Mouse (Mus musculus): ENCODE data around the gene Pex5. TPM values are rescaled to one million over a fixed set of nuclear protein-coding genes. Genes with fewer than 3 reads are reported as not detected.

Pex5 gene
- polyA plus RNA-seq, 1 experiment from 2014 or later: 28.5 TPM

DNA sequence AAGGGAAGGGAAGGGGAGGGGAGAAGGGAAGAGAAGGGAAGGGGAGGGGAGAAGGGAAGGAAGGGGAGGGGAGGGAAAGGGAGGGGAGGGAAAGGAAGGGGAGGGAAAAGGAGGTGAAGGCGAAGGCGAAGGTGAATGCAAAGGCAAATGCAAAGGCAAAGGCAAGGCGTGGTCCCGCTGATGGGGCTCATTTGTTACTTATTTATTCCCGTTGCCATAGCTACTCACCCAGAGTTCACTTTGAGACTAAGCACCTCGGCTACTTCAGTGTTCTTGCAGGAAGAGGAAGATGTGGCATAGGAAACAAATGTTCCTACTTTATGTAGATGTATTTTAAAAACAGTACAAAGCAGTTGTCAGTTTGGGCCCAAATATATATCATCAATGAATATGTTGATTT, 54.3 kb downstream of the Pex5 start:
- Histone ChIP-seq H3K36me3 (ENCODE audit: insufficient read depth, low read length) (no peaks in the 10 kb centered on the region), H3K4me2 (replicated peaks; ENCODE audit: low read depth, low read length) (no peak overlapping the region), H3K4me3 (ENCODE audit: low read depth, low read length) (no peak overlapping the region), H3K9ac (replicated peaks; ENCODE audit: low read depth) (no peak overlapping the region), H3K27me3 (replicated peaks; ENCODE audit: insufficient read depth, low read length) (no peaks in the 10 kb centered on the region), H3K4me1 (ENCODE audit: insufficient read depth, low read depth, low read length) (no peaks in the 10 kb centered on the region), H3K27ac (ENCODE audit: low read length) (no peak overlapping the region), H3K9me3 (ENCODE audit: low read length) (no peaks in the 10 kb centered on the region)
- no peak for DNase-seq (ENCODE audit: low spot score)
- TF ChIP-seq CTCF (IDR thresholded peaks at IDR 0.05) (no peak), EP300 (IDR thresholded peaks at IDR 0.05) (no peak)
- WGBS: 49% methylated on average over 6 of the region's 6 CpGs
- ATAC-seq: no peak

- DNase-seq (ENCODE audit: low spot score): no peak
- no peaks in the 10 kb centered on the region for H3K36me3 ChIP-seq (ENCODE audit: insufficient read depth, low read length)
- H3K9ac ChIP-seq (replicated peaks; ENCODE audit: low read depth): no peak overlapping the region
- H3K27me3 ChIP-seq (replicated peaks; ENCODE audit: insufficient read depth, low read length): no peaks in the 10 kb centered on the region
- H3K4me1 ChIP-seq (ENCODE audit: insufficient read depth, low read depth, low read length): no peaks in the 10 kb centered on the region
- 76% methylated on average over 6 of the region's 6 CpGs for WGBS
- no peak overlapping the region for H3K4me3 ChIP-seq (ENCODE audit: low read depth, low read length)
- TF ChIP-seq CTCF (IDR thresholded peaks at IDR 0.05) (no peak), EP300 (IDR thresholded peaks at IDR 0.05) (no peak)
- no peaks in the 10 kb centered on the region for H3K9me3 ChIP-seq (ENCODE audit: low read length)
- ATAC-seq: no peak
- no peak overlapping the region for H3K4me2 ChIP-seq (replicated peaks; ENCODE audit: low read depth, low read length)
- no peak overlapping the region for H3K27ac ChIP-seq (ENCODE audit: low read length)
Measured at GRCm38 (mm10) chr6:124358953-124359352, 55.9 kb downstream of the Pex5 start.

- ATAC-seq (no peak), DNase-seq (ENCODE audit: low spot score) (no peak)
- Histone ChIP-seq H3K4me2 (replicated peaks; ENCODE audit: low read depth, low read length) (no peak overlapping the region), H3K36me3 (ENCODE audit: insufficient read depth, low read length) (no peaks in the 10 kb centered on the region), H3K9ac (replicated peaks; ENCODE audit: low read depth) (no peak overlapping the region), H3K4me1 (ENCODE audit: insufficient read depth, low read depth, low read length) (no peaks in the 10 kb centered on the region), H3K4me3 (ENCODE audit: low read depth, low read length) (no peak overlapping the region), H3K27ac (ENCODE audit: low read length) (no peak overlapping the region), H3K27me3 (replicated peaks; ENCODE audit: insufficient read depth, low read length) (no peaks in the 10 kb centered on the region), H3K9me3 (ENCODE audit: low read length) (no peaks in the 10 kb centered on the region)
- 64% methylated on average over 2 of the region's 2 CpGs for WGBS
- TF ChIP-seq CTCF (IDR thresholded peaks at IDR 0.05): no peak
- TF ChIP-seq EP300 (IDR thresholded peaks at IDR 0.05): no peak
Measured at GRCm38 (mm10) chr6:124353246-124353645, 61.6 kb downstream of the Pex5 start.

Other genes with a start within 250 kb of the Pex5 start
- not detected in 2 replicates for gene Vmn2r27, start 183.2 kb downstream of the Pex5 start, polyA plus RNA-seq (2015; fragmentation: Nextera tagmentation; extraction: Ambion mirVana)
- 0.77 and 0.78 TPM in 2 replicates for gene Cd163, start 110.4 kb downstream of the Pex5 start, polyA plus RNA-seq (2015; fragmentation: Nextera tagmentation; extraction: Ambion mirVana)
- gene Clstn3, start 49.7 kb upstream of the Pex5 start, polyA plus RNA-seq (2015; fragmentation: Nextera tagmentation; extraction: Ambion mirVana): 0.31 and 0.88 TPM in 2 replicates
- gene C1rl, start 78.0 kb upstream of the Pex5 start, polyA plus RNA-seq (2015; fragmentation: Nextera tagmentation; extraction: Ambion mirVana): 1.5 and 2.2 TPM in 2 replicates
- 23.2 and 24.7 TPM in 2 replicates for gene C1ra, start 97.3 kb upstream of the Pex5 start, polyA plus RNA-seq (2015; fragmentation: Nextera tagmentation; extraction: Ambion mirVana)
- gene C1s1, start 127.3 kb upstream of the Pex5 start, polyA plus RNA-seq (2015; fragmentation: Nextera tagmentation; extraction: Ambion mirVana): 18.7 and 18.8 TPM in 2 replicates
- 0.06 TPM in 1 of 2 replicates, not detected in the other for gene C1rb, start 155.2 kb upstream of the Pex5 start, polyA plus RNA-seq (2015; fragmentation: Nextera tagmentation; extraction: Ambion mirVana)
- gene C1s2, start 221.0 kb upstream of the Pex5 start, polyA plus RNA-seq (2015; fragmentation: Nextera tagmentation; extraction: Ambion mirVana): 0.12 TPM in 1 of 2 replicates, not detected in the other
- 67.3 and 74.2 TPM in 2 replicates for gene Lpcat3, start 248.0 kb upstream of the Pex5 start, polyA plus RNA-seq (2015; fragmentation: Nextera tagmentation; extraction: Ambion mirVana)